Mouse (Mus musculus) liver, postnatal 0 days (tissue): ENCODE results near the gene Oprm1.

ENCODE experiments used
- CTCF ChIP-seq: sonication (generic); IDR thresholded peaks from 2 replicates; pipeline ENCODE4 v1.5.1; 2016; ENCODE audit warnings: antibody characterized with exemption, low read depth
- EP300 ChIP-seq: IDR thresholded peaks from 2 replicates; pipeline ENCODE4 v1.6.1; 2016; ENCODE audit warnings: antibody characterized with exemption, low read depth, mild to moderate bottlenecking

DNA sequence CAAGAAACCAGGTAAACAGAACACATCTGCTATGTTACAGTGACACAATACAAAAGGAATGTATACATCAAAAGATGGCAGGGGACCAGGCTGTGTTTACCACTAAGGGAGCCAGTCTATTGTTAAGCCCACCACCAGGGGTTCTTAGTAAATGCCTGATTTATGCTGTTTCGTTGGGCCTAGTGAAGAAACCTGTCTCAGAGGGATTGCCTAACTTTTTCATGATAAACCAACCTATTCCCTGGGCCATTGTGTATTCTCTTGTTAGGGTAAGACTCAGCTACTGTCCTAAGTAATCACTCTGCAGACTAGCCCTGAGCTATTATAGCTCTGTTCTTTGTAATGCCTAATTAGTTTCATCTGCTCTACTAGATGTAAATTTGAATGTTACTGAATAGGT is 62.3 kb downstream of the Oprm1 start:
- TF ChIP-seq CTCF: no peak
- no peak for TF ChIP-seq EP300
